Mouse (Mus musculus): ENCODE results near the gene Drd2. TPM values are rescaled to one million over a fixed set of nuclear protein-coding genes. Genes with fewer than 3 reads are reported as not detected.

Gene Drd2
- 0.58 TPM for polyA plus RNA-seq (2014; fragmentation: Illumina TruSeq; extraction: RNeasy Lipid Tissue Mini Kit (QIAGEN cat#74804); ENCODE audit: low read depth, low replicate concordance)

GRCm38 (mm10) chr9:49340136-49341043, at the start of gene Drd2:
Gene Drd2, plus strand, starts transcription at chr9:49340627.

GRCm38 (mm10) chr9:49426921-49427320, 86.5 kb downstream of the Drd2 start, which contains the start of gene Ankk1:
Gene Ankk1, minus strand, starts transcription at chr9:49427021.

Other genes starting within 250 kb of the Drd2 start
- not detected for gene Gm4894, start 90.1 kb upstream of the Drd2 start, polyA plus RNA-seq (2014; fragmentation: Illumina TruSeq; extraction: RNeasy Lipid Tissue Mini Kit (QIAGEN cat#74804); ENCODE audit: low read depth, low replicate concordance)
- gene Ankk1, start 86.4 kb downstream of the Drd2 start, polyA plus RNA-seq (2014; fragmentation: Illumina TruSeq; extraction: RNeasy Lipid Tissue Mini Kit (QIAGEN cat#74804); ENCODE audit: low read depth, low replicate concordance) = not detected
- 10.6 TPM for gene Ttc12, start 145.6 kb downstream of the Drd2 start, polyA plus RNA-seq (2014; fragmentation: Illumina TruSeq; extraction: RNeasy Lipid Tissue Mini Kit (QIAGEN cat#74804); ENCODE audit: low read depth, low replicate concordance)